Mouse (Mus musculus) WW6 (cell line): ENCODE measurements at regions not wholly inside any gene's neighbourhood (a gene's known extent, or its start where the extent isn't known, plus 50 kb on each side); places are given as distances from the start of the nearest gene placed in this dataset.

Experiments used
- DNase-seq: peaks from one replicate; pipeline ENCODE4 v3.0.0-alpha.2; 2013; ENCODE audit warnings: low read depth, low spot score

DNA sequence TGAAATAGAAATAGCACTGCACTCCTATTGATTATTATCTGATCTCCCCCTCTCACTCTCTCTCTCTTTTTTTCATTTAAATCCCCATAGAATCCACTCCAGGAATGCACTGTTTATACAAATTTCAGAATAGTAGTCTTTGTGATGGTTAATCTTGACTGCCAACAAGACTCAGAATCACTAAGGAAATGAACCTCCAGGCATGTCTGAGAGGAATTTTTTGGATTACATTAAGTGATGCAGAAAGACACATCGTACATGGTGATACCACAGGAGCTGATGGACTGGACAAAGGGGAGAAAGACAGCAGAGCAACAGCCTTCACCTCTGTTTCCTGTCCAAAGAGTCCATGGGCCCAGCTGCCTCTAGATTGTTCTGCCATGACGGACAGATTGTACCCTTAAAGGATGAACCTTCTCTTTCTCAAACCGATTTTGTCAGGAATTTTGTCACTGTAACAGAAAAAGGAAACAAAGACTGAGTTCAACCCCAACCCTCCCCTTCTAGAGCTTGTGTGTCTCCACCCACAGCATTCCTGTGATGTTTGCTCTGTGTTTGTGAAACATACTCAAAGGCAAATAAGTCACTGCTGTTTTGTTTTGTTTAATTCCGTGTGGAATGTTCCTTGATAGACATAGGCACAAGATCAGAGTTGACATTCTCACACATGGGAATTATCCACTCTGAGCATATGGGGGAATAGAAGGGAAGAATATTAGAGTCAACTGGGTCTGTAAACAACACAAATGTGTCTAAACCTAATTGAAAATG is 59.1 kb upstream of the Gm34302 start:
- DNase-seq: no peak

DNA sequence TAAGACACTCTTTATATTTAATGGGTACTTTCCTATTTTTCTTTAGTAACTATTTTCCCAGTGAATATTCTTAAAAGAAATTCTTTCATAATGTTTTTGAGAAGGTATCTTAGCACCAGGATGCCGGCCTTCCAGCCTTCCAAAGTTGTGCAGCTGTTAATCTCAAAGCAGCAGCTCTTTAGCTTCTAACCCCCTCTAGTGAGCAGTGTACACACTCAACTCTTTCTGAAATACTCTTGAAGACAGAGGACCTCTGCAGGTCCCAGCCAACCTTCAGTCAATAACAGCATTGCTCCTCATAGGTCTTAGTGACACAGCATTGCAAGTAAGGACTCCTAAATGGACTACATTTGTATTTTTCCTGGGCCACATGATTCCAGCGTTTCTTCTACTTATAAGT is 55.2 kb upstream of the Gm34302 start:
- DNase-seq: no peak

DNA sequence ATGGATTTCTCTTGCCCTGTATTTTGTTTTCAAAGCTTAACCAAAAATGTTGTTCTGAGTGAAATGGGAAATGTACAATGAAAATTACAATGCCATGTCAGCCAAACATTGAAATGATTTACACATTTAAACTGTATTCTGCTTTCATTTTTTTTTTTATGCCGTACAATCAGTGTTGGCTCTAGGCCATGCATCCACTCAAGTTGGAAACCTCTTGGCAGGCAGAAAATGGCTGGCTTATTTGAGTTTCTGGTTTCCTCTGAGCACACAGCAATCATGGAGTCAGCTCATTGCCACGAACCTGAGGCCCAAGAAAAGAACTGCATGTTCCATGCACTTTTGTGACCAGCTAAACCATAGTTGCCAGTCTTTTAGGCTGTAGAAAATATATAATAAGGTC is 50.5 kb upstream of the Gm34302 start:
- DNase-seq: no peak
